Comparison of ENCODE assay signal across 8 mouse cellular contexts in genomic region chr3:88677399-88677798, GRCm38 (mm10). TPM values are rescaled to one million over a fixed set of nuclear protein-coding genes. Genes with fewer than 3 reads are reported as not detected.
A peak's percentile ranks its signal among the peaks of the same experiment; 100 is the strongest.
DNase-seq lines count a peak whose midpoint lies in the region; ATAC-seq and TF ChIP-seq lines count a peak whose summit lies in the region.

No protein-coding gene starts in this region.

- TF ChIP-seq POLR2A in spleen, adult 2 months (IDR thresholded peaks at IDR 0.05; ENCODE audit: low read depth, low read length): no peak

- peak overlapping the region; percentile 39 for H3K27ac ChIP-seq in gastrocnemius, adult 2 months
- no peak overlapping the region for H3K27ac ChIP-seq in hindbrain, embryonic 16.5 days (ENCODE audit: low read depth, low read length)
- peak overlapping the region; percentile 53 for H3K27ac ChIP-seq in limb, embryonic 10.5 days
- H3K27ac ChIP-seq in midbrain, embryonic 11.5 days (ENCODE audit: low read depth, low read length): no peak overlapping the region
- H3K27ac ChIP-seq in spleen, adult 2 months (ENCODE audit: insufficient read depth, low read length): no peak overlapping the region

- intact Hi-C loops in gastrocnemius, adult 2 months (cut with DNase I): loop anchor here (5.0 kb wide), 1 partner anchor 60 kb away; no protein-coding TSS in a partner anchor

- peak overlapping the region; percentile 78 for H3K4me2 ChIP-seq in hindbrain, embryonic 16.5 days (ENCODE audit: low read length)
- H3K4me2 ChIP-seq in midbrain, embryonic 11.5 days: peak overlapping the region; percentile 30

- no peaks in the 10 kb centered on the region; the same call in 1 of the 2 replicates for H3K4me1 ChIP-seq in hindbrain, embryonic 16.5 days (ENCODE audit: control insufficient read depth, insufficient read depth, low read depth, low read length)
- H3K4me1 ChIP-seq in limb, embryonic 10.5 days: peaks cover 4% of the 10 kb centered on the region; the same call in 1 of the 2 replicates
- H3K4me1 ChIP-seq in midbrain, embryonic 11.5 days (ENCODE audit: control insufficient read depth, insufficient read depth, low read length): no peaks in the 10 kb centered on the region
- no peaks in the 10 kb centered on the region for H3K4me1 ChIP-seq in spleen, adult 2 months (ENCODE audit: control insufficient read depth, insufficient read depth, insufficient read length)

- H3K9me3 ChIP-seq in hindbrain, embryonic 16.5 days (ENCODE audit: control insufficient read depth, low read length): no peaks in the 10 kb centered on the region
- H3K9me3 ChIP-seq in limb, embryonic 10.5 days (replicated peaks): no peaks in the 10 kb centered on the region
- no peaks in the 10 kb centered on the region for H3K9me3 ChIP-seq in midbrain, embryonic 11.5 days (ENCODE audit: control insufficient read depth, low read length)

- peak; percentile 81 for TF ChIP-seq CTCF in gastrocnemius, adult 2 months (IDR thresholded peaks at IDR 0.05)
- TF ChIP-seq CTCF in spleen, adult 2 months (IDR thresholded peaks at IDR 0.05; ENCODE audit: extremely low read depth, insufficient read depth, insufficient read length, insufficient replicate concordance): peak; percentile 71; the same call in 1 of the 2 replicates

- peak; percentile 52; the same call in 1 of the 2 replicates for ATAC-seq in hindbrain, embryonic 16.5 days
- ATAC-seq in midbrain, embryonic 11.5 days (ENCODE audit: low FRiP score): peak; percentile 75

- 12% methylated on average over 11 of the region's 11 CpGs for WGBS in hindbrain, embryonic 16.5 days
- 13% methylated on average over 11 of the region's 11 CpGs for WGBS in limb, embryonic 10.5 days
- WGBS in midbrain, embryonic 11.5 days: 10% methylated on average over 11 of the region's 11 CpGs
- WGBS in spleen, adult 2 months: 7% methylated on average over 11 of the region's 11 CpGs

- peak; percentile 46 for DNase-seq in right cerebral cortex, adult 18-20 months
- DNase-seq in right cerebral cortex, postnatal 36 days (ENCODE audit: low spot score in 2 of 2): no peak
- DNase-seq in cerebellum, adult 9-11 months: peak; percentile 78
- peak; percentile 86 for DNase-seq in gastrocnemius, adult 2 months
- DNase-seq in limb, embryonic 10.5 days (ENCODE audit: low spot score): peak; percentile 72
- peak; percentile 96 for DNase-seq in midbrain, embryonic 11.5 days (ENCODE audit: low spot score, missing footprints)
- peak; percentile 52 to 56 for DNase-seq in spleen, adult 2 months (ENCODE audit: low read depth in 1 of 2, low spot score in 2 of 2)

- no peaks in the 10 kb centered on the region for H3K36me3 ChIP-seq in hindbrain, embryonic 16.5 days (ENCODE audit: control insufficient read depth, insufficient read depth, low read length)
- no peaks in the 10 kb centered on the region for H3K36me3 ChIP-seq in limb, embryonic 10.5 days
- H3K36me3 ChIP-seq in midbrain, embryonic 11.5 days (ENCODE audit: control insufficient read depth, insufficient read depth, low read length): no peaks in the 10 kb centered on the region
- H3K36me3 ChIP-seq in spleen, adult 2 months (ENCODE audit: control insufficient read depth, insufficient read depth, low read length): no peaks in the 10 kb centered on the region

- H3K4me3 ChIP-seq in gastrocnemius, adult 2 months: peak overlapping the region; percentile 67
- H3K4me3 ChIP-seq in hindbrain, embryonic 16.5 days (ENCODE audit: low read length): peak overlapping the region; percentile 36
- peak overlapping the region; percentile 44 for H3K4me3 ChIP-seq in limb, embryonic 10.5 days
- H3K4me3 ChIP-seq in midbrain, embryonic 11.5 days (ENCODE audit: low read depth, low read length): no peak overlapping the region
- no peak overlapping the region for H3K4me3 ChIP-seq in spleen, adult 2 months (ENCODE audit: extremely low read depth, insufficient read depth, insufficient read length)

- no peaks in the 10 kb centered on the region for H3K27me3 ChIP-seq in hindbrain, embryonic 16.5 days (replicated peaks; ENCODE audit: control insufficient read depth, insufficient read depth, low read length)
- H3K27me3 ChIP-seq in limb, embryonic 10.5 days (ENCODE audit: low read depth, poor library complexity, severe bottlenecking): no peaks in the 10 kb centered on the region
- H3K27me3 ChIP-seq in midbrain, embryonic 11.5 days (ENCODE audit: control insufficient read depth, insufficient read depth, low read length): no peaks in the 10 kb centered on the region
- H3K27me3 ChIP-seq in spleen, adult 2 months (ENCODE audit: control insufficient read depth, insufficient read depth, low read length): no peaks in the 10 kb centered on the region

- peak overlapping the region; percentile 57 for H3K9ac ChIP-seq in hindbrain, embryonic 16.5 days (ENCODE audit: low read depth, low read length)
- peak overlapping the region; percentile 10; the same call in 1 of the 2 replicates for H3K9ac ChIP-seq in midbrain, embryonic 11.5 days (ENCODE audit: low read length)

RNA-seq across cellular contexts. Expression of gene Khdc4, which starts 8.2 kb away (rescaled TPM):
- 10 to 100 TPM; 24.0 TPM for total RNA-seq in gastrocnemius, adult 2 months (2021)
- polyA plus RNA-seq in hindbrain, embryonic 16.5 days (2015; fragmentation: Nextera tagmentation; extraction: Ambion mirVana): 70.2 and 81.8 TPM in 2 replicates
- 103 and 111 TPM in 2 replicates for polyA plus RNA-seq in limb, embryonic 10.5 days (2016; fragmentation: Nextera tagmentation; extraction: Ambion mirVana)
- polyA plus RNA-seq in midbrain, embryonic 11.5 days (2014; fragmentation: Nextera tagmentation; extraction: Ambion mirVana): 107 and 109 TPM in 2 replicates
- 36.0 and 40.5 TPM in 2 replicates for polyA plus RNA-seq in spleen, adult 2 months (2012; rRNA removed)

RNA-seq across cellular contexts. Expression of gene Rxfp4, which starts 24.5 kb away (rescaled TPM):
- not detected for total RNA-seq in gastrocnemius, adult 2 months (2021)
- not detected in 2 replicates for polyA plus RNA-seq in hindbrain, embryonic 16.5 days (2015; fragmentation: Nextera tagmentation; extraction: Ambion mirVana)
- not detected in 2 replicates for polyA plus RNA-seq in limb, embryonic 10.5 days (2016; fragmentation: Nextera tagmentation; extraction: Ambion mirVana)
- 0.14 TPM in 1 of 2 replicates, not detected in the other for polyA plus RNA-seq in midbrain, embryonic 11.5 days (2014; fragmentation: Nextera tagmentation; extraction: Ambion mirVana)
- not detected in 2 replicates for polyA plus RNA-seq in spleen, adult 2 months (2012; rRNA removed)

RNA-seq across cellular contexts. Expression of gene Rit1, which starts 39.2 kb away (rescaled TPM):
- total RNA-seq in gastrocnemius, adult 2 months (2021): 10 to 100 TPM; 20.8 to 20.9 TPM
- 72.2 and 72.6 TPM in 2 replicates for polyA plus RNA-seq in hindbrain, embryonic 16.5 days (2015; fragmentation: Nextera tagmentation; extraction: Ambion mirVana)
- 26.8 and 28.4 TPM in 2 replicates for polyA plus RNA-seq in limb, embryonic 10.5 days (2016; fragmentation: Nextera tagmentation; extraction: Ambion mirVana)
- polyA plus RNA-seq in midbrain, embryonic 11.5 days (2014; fragmentation: Nextera tagmentation; extraction: Ambion mirVana): 43.8 and 48.8 TPM in 2 replicates
- polyA plus RNA-seq in spleen, adult 2 months (2012; rRNA removed): 28.3 and 32.9 TPM in 2 replicates

Comparison
In these comparisons a context has a peak if more than half of its experiments do, and no peak if none do; other contexts are left out.
1. DNase-seq: peak in right cerebral cortex, adult 18-20 months (single experiment), cerebellum, adult 9-11 months (single experiment), gastrocnemius, adult 2 months (single experiment), limb, embryonic 10.5 days (single experiment), midbrain, embryonic 11.5 days (single experiment) and spleen, adult 2 months (2 of 2); none in right cerebral cortex, postnatal 36 days (0 of 2).
2. H3K27ac ChIP-seq: peak in gastrocnemius, adult 2 months (single experiment) and limb, embryonic 10.5 days (single experiment); none in hindbrain, embryonic 16.5 days (single experiment), midbrain, embryonic 11.5 days (single experiment) and spleen, adult 2 months (single experiment).
3. H3K4me3 ChIP-seq: peak in gastrocnemius, adult 2 months (single experiment), hindbrain, embryonic 16.5 days (single experiment) and limb, embryonic 10.5 days (single experiment); none in midbrain, embryonic 11.5 days (single experiment) and spleen, adult 2 months (single experiment).